Mouse (Mus musculus): Measurements from ENCODE around the gene Ccdc151.
A peak's percentile ranks its signal among the peaks of the same experiment; 100 is the strongest.

Ccdc151 gene

GRCm38 (mm10) chr9:21996178-21996867, 6.1 kb downstream of the Ccdc151 start:
- DNase-seq (ENCODE audit: low read depth, low spot score) = no peak

DNA sequence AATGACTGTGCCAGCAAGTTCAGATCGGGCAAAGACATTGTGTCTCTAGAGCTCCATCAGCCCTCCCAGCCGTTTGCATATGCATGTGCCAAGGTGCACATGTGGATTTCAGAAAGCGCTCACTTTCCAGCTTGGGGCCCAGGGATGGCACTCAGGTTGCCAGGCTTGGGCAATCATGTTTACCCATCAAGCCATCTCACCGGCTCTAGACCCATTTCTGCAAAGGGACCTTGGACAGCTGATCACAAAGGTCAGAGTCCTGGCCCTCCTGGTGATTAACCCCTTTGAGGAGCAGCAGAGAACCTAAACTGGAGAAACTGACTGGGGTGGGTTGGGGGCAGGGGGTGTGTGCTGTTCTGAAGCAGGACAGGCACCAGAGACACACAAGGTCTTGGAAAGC, 10.2 kb downstream of the Ccdc151 start:
- no peak for DNase-seq (ENCODE audit: low read depth, low spot score)

DNA sequence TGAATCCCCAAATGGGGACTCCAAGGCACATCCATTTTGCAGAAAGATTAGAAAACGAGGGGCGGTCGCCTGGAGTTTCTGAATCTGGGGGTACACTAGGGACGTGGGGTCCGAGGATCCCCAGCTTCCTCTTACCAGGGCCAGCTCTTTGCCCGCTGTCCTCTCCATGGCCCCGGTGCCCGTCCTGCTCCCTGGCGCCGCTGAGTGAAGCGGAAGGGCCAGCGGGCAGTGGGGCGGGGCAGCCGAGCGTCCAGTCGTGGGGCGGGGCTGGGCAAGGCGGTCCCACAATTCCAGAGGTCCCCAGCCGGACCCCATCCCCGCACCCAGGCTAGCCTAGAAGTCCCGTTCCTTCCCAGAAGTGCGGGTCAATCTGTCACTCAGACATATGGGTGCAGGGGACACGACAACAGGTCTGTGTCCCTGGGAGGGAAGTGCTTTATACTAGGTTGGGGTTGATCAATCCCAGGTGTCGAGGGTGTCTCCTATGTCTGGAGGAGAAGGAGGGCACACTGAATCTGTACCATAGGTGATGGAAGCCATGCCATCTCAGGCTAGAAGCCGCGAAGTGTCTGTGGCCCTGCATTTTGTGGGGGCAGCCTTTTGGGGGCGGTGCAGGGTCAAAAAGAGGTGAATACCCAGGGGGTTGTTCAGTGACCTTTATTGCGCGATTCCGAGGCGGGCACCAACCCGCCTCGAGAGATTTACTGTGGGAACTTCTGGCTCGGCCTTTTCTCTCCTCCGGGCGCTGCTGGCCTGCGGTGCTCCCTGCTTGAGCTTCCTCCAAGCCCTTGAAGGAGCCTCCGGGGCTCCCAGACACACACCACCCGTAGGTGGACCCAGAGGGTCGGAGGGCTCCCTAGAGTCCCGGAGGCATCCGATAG, 13.0 kb downstream of the Ccdc151 start, which contains the start of gene Rgl3:
Rgl3 (minus strand) TSS at position 217 of the 881 bp plus-strand sequence.
- DNase-seq (ENCODE audit: low read depth, low spot score) = no peak

- DNase-seq (ENCODE audit: low read depth, low spot score) = no peak
These were observed 13.9 kb downstream of the Ccdc151 start for GRCm38 (mm10) chr9:21988421-21989101.

DNA sequence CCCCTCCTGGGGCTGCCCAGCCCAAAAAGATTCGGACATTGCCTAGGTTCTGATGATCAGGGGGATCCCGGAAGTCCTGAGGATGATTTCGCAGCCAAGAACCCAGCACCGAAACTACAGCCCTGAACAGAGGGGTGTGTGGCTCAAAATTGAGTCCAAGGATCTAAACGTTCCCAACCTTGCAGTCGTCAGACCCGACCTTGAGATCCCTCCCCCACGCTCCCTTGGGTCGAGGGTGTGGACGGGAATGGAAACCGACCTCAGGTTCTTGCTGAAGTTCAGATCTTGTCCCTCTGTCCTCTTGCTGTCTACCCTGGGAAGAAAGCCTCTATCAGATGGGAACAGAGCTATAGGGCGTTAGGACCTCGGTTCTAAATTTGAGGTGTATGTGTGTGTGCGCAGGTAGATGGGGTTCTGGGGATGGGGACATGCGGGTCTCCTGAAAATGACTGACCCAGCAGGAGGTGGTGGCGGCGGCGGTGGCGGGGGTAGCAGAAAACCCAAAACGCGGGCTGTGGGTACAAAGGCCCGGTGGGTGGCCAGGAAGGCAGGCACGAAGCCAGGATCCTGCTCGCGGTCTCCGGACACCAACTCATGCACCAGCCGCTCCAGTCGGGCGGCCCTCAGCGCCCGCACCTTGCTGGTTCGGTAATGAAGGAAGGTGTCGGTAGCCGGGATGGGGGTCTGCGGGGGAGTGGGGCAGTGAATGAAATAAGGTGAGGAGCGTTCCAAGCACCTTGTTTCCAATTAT, 14.7 kb downstream of the Ccdc151 start:
- DNase-seq (ENCODE audit: low read depth, low spot score) = no peak

DNA sequence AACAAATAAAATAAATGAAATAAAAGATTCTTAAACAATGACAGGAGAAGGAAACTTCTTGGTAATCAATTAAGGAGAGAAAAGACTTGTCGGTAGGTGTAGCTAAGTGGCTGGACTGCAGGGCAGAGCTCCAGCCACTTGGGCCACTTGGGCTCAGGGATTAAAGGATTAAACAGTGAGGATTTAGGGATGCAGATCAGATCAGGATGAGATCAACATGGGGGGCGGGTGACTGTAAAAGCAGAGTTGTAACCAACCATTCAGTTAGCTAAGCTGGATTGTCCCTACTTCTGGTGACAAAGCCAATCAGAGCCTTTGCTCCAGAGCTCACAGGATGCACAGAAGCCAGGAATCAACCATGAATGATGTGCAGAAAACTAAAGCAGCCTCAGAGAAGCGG, 18.5 kb downstream of the Ccdc151 start:
- peak; percentile 67 for DNase-seq (ENCODE audit: low read depth, low spot score)

DNA sequence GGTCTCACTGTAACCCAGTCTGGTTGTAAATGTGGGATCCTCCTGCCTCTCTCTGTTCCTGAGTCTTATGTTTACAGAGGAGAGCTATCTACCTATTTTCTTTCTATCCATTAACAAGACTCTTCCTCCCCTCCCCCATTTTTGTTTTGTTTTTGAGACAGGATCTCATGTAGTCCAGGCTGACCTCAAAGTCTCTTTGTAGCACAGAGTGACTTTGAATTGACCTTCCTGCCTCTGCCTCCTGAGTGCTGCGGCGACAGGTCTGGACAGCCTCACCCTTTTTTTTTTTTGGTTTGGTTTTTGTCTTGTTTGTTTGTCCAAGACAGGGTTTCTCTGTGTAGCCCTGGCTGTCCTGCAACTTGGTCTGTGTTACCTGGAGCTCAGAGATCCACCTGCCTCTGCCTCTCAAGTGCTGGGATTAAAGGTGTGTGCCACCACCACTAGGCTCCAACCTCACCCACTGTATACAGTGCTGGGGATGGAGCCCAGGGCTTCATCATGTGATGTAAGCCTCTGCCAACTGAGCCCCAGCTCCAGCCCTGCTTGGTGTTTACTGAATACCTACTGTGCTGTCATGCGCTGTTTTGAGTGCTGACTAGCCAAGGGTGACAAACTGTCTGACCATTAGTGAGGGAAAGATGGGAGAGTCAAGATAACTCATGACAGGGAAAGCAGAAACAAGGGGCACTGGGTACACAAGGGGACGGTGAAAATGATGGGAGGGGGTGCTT, 23.9 kb downstream of the Ccdc151 start:
- DNase-seq (ENCODE audit: low read depth, low spot score) = no peak

DNA sequence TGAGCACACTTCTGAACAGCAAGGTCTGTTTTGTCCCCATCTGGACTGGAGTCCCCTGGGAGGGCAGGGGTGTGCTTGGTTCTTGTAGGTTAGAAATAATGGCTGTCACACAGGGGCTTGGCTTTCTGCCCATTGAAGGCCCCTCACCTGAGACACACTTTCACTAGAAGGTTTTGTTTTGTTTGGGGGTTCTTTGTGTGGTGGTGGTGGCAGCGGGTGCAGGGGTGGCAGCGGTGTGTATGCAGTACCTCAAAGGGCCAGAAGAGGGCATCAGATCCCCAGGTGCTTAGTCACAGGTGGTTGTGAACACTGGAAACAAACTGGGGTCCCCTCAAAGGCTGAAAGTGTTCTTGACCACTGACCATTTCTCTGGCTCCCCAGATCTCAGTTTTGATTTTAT, 24.5 kb downstream of the Ccdc151 start:
- DNase-seq (ENCODE audit: low read depth, low spot score) = no peak

- no peak for DNase-seq (ENCODE audit: low read depth, low spot score)
These were observed 25.1 kb downstream of the Ccdc151 start for GRCm38 (mm10) chr9:21977331-21977730.

GRCm38 (mm10) chr9:21976626-21977175, 25.7 kb downstream of the Ccdc151 start:
- DNase-seq (ENCODE audit: low read depth, low spot score) = no peak

GRCm38 (mm10) chr9:21969304-21969703, 33.1 kb downstream of the Ccdc151 start:
- DNase-seq (ENCODE audit: low read depth, low spot score) = no peak

DNA sequence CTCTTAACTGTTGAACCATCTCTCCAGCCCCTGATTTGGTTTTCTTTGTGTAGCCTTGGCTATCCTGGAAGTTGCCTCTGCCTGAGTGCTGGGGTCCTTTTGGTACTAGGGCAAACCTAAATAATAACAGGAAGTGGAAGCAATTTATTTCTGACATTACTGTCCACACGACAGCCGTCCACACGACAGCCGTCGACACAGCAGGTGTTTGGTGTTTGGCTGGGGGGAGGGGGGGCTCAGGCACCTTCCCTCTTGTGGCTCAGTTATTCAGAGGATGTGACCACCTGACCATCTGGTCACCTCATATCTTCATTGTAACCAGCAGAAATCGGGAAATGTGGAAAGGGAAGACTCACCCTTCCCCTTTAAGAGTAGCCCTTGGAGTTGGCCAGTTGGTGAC, 33.6 kb downstream of the Ccdc151 start:
- DNase-seq (ENCODE audit: low read depth, low spot score) = no peak

- no peak for DNase-seq (ENCODE audit: low read depth, low spot score)
These were observed 39.0 kb downstream of the Ccdc151 start, which contains the start of gene Epor for GRCm38 (mm10) chr9:21963417-21963816. Epor (minus strand) TSS chr9:21963506.

GRCm38 (mm10) chr9:21962416-21963059, 39.9 kb downstream of the Ccdc151 start:
- DNase-seq (ENCODE audit: low read depth, low spot score) = no peak

- DNase-seq (ENCODE audit: low read depth, low spot score) = no peak
These were observed 40.4 kb downstream of the Ccdc151 start for GRCm38 (mm10) chr9:21962010-21962409.

GRCm38 (mm10) chr9:21961366-21961980, 41.0 kb downstream of the Ccdc151 start:
- DNase-seq (ENCODE audit: low read depth, low spot score) = no peak

DNA sequence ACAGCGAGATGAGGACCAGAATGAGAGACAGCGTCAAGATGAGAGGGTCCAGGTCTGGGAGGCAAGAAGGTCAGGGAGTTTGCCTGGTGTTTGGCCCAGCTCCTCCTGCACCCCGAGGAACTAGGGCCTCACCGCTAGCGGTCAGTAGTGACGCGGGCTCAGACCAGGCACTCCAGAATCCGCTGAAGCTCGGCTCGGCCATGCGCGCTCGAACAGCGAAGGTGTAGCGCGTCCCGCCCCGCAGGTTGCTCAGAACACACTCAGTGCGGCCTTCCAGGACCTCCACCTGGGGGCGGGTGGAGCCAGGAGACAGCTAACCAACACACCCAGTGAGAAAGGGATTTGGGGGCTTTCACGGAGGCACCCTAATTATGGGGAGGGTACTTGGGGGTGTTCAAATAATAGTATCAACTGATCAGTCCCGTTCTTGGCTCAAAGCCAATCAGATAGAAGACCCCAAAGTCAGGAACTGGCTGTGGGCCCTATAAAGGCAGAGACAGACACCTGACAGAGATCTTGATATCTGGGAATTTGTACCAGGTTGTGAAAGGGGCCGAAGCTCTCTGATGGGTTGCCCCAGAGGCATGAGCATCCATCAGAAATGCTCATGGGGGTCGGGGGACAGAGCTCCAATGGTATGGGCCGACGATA, 41.8 kb downstream of the Ccdc151 start:
- no peak for DNase-seq (ENCODE audit: low read depth, low spot score)

DNA sequence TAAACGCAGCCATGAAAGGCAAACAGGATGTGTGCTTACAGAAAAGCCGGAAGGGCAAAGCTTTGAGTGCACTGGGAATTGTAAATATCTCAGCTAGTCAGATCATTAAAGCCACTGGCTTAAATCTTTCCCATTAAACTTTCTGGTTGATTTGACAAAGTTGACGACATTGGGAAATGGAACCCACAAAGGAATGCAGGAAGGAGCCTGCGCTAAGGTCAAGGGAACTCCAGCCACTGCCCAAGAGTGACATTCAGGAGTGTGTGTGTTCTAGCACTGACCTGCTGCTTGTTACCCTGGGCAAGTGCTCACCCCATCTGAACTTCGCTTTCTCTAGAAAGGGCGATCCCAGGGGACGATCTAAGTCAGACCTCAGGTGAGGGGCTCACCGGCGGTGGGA, 42.3 kb downstream of the Ccdc151 start:
- DNase-seq (ENCODE audit: low read depth, low spot score) = no peak

DNA sequence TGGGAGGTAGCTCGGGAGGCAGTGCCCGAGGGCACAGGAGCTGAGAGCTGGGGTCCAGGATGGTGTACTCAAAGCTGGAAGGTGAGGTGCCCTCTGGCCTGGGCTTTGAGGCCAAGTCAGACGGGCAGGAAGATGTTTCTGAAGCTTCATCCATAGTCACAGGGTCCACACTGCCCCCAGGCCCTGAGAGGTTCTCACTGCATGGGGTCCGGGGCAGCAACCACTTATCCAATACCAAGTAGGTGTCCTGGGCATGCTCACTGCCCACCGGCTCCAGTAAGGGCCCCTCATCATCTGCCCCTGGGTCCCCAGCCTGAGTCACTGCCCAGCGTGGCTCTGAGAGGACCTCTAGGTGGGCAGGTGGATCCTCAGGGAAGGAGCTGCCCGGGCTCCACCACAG, 43.2 kb downstream of the Ccdc151 start:
- no peak for DNase-seq (ENCODE audit: low read depth, low spot score)
